Mouse (Mus musculus): ENCODE data around the gene Pdgfb. TPM values are rescaled to one million over a fixed set of nuclear protein-coding genes. Genes with fewer than 3 reads are reported as not detected.

Gene Pdgfb
- total RNA-seq, 1 experiment, result 9.5 TPM

DNA sequence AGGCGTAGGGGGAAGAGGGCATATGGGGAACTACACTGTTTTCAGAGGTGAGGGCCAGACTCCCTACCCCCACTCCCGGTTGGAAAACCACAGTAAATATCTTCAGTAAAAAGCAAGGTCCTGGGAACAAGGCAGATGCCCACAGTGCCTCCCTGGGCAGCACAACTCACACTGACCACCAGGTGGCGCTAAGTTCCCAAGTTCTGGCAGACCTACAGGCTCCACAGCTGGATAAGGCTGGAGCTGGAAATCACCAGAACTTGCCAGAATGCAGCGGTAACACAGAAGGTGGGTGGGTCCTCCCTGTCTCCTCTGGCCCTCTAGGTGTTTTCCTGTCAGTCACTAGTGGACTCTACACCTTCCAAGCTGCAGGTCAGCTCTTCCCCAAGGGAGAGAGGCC, 68.8 kb downstream of the Pdgfb start:
- H3K9ac ChIP-seq (ENCODE audit: insufficient read depth, low read depth, low read length, poor library complexity, severe bottlenecking), result no peak overlapping the region
- DNase-seq (ENCODE audit: low read depth, low spot score), result no peak
- in situ Hi-C loops (cut with MboI; ENCODE audit: low sequenced_read_pairs in 2 of 2, unreplicated experiment in 2 of 2), result loop anchor here in 1 of 2 experiments (10.0 kb wide), 1 partner anchor 119 kb away; no protein-coding TSS in a partner anchor
- no peak overlapping the region for H3K4me3 ChIP-seq (ENCODE audit: insufficient read depth in 1 of 2, low read depth in 1 of 2, low read length in 2 of 2, poor library complexity in 1 of 2, severe bottlenecking in 1 of 2)
- no peaks in the 10 kb centered on the region for H3K9me3 ChIP-seq (ENCODE audit: control insufficient read depth, insufficient read depth, low read depth, low read length)
- no peak for TF ChIP-seq ZNF384 (IDR thresholded peaks at IDR 0.05; ENCODE audit: low read depth, low read length)
- peak; percentile 44; the same call in 1 of the 2 replicates for TF ChIP-seq ZC3H11A (IDR thresholded peaks at IDR 0.05; ENCODE audit: borderline replicate concordance, low read depth, low read length)
- TF ChIP-seq MAFK (IDR thresholded peaks at IDR 0.05; ENCODE audit: insufficient read depth, low read depth, low read length), result no peak
- no peak; the same call in 1 of the 2 replicates for TF ChIP-seq HCFC1 (IDR thresholded peaks at IDR 0.05; ENCODE audit: borderline replicate concordance, insufficient read depth, low read length)
- TF ChIP-seq CHD2 (IDR thresholded peaks at IDR 0.05; ENCODE audit: low read depth, low read length), result no peak
- peaks cover 3 to 30% of the 10 kb centered on the region in 2 experiments for H3K4me1 ChIP-seq (ENCODE audit: control insufficient read depth in 2 of 2, insufficient read depth in 2 of 2, low read length in 2 of 2, poor library complexity in 1 of 2)
- peaks cover 5% of the 10 kb centered on the region; the same call in 1 of the 2 replicates for H3K36me3 ChIP-seq (ENCODE audit: control insufficient read depth, insufficient read depth, low read length, poor library complexity, severe bottlenecking)
- H3K27ac ChIP-seq (ENCODE audit: insufficient read depth, low read depth, low read length, poor library complexity, severe bottlenecking), result no peak overlapping the region

Other genes starting within 250 kb of the Pdgfb start
- 16.5 and 23.5 TPM in 2 replicates for gene Dnal4, start 237.1 kb downstream of the Pdgfb start, total RNA-seq (2012; rRNA removed)
- 7.9 and 10.3 TPM in 2 replicates for gene Nptxr, start 210.2 kb downstream of the Pdgfb start, total RNA-seq (2012; rRNA removed)
- gene Npcd, start 180.7 kb downstream of the Pdgfb start, total RNA-seq (2012; rRNA removed), result 3.4 and 9.3 TPM in 2 replicates
- gene Cbx6, start 180.3 kb downstream of the Pdgfb start, total RNA-seq (2012; rRNA removed), result 28.2 and 30.1 TPM in 2 replicates
- 39.9 and 42.4 TPM in 2 replicates for gene Apobec3, start 123.3 kb downstream of the Pdgfb start, total RNA-seq (2012; rRNA removed)
- 171 and 233 TPM in 2 replicates for gene Cbx7, start 43.9 kb downstream of the Pdgfb start, total RNA-seq (2012; rRNA removed)
- gene Syngr1, start 76.4 kb upstream of the Pdgfb start, total RNA-seq (2012; rRNA removed), result 78.8 and 105 TPM in 2 replicates
- 1,661 and 1,803 TPM in 2 replicates for gene Rpl3, start 76.9 kb upstream of the Pdgfb start, total RNA-seq (2012; rRNA removed)
- 16.6 and 24.3 TPM in 2 replicates for gene Tab1, start 118.2 kb upstream of the Pdgfb start, total RNA-seq (2012; rRNA removed)
- gene Mgat3, start 158.7 kb upstream of the Pdgfb start, total RNA-seq (2012; rRNA removed), result 7.9 and 8.5 TPM in 2 replicates
- gene Mief1, start 219.0 kb upstream of the Pdgfb start, total RNA-seq (2012; rRNA removed), result 47.9 and 57.7 TPM in 2 replicates
- not detected in 2 replicates for gene AC140267.1, start 220.9 kb upstream of the Pdgfb start, total RNA-seq (2012; rRNA removed)
- 208 and 250 TPM in 2 replicates for gene Atf4, start 240.2 kb upstream of the Pdgfb start, total RNA-seq (2012; rRNA removed)
- 39.1 and 59.4 TPM in 2 replicates for gene Rps19bp1, start 249.3 kb upstream of the Pdgfb start, total RNA-seq (2012; rRNA removed)

Data from ES-E14 (cell line).